Mouse (Mus musculus): ENCODE results near the gene Btbd35f19. TPM values are rescaled to one million over a fixed set of nuclear protein-coding genes. Genes with fewer than 3 reads are reported as not detected.
"Not testable (repeated sequence)": the region's sequence is repeated elsewhere in the genome, so short reads cannot be mapped to it uniquely, and the experiment has no call there.

The Btbd35f19 gene
- not detected in 2 replicates for polyA plus RNA-seq (2012; ENCODE audit: insufficient read depth, insufficient read length, low replicate concordance, missing spikeins)

DNA sequence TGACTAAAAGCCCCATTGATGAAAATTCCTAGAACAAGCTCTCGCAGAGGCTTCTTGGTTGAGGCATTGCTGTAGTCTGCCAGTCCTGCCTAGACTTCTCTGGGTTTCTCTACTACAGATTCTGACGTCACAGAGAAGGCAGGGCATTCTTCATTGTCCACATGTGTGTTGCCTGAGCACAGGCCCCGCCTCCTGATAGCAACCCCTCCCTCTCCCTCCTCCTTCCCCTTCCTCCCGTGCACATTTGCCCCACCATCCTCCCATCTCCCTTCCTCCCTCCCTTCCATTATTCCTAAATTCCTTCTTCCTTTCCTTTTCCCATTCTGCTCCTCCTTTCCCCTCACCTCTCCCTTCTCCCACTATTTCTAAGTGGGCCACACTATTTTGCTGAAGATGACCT, at the start of gene Btbd35f19:
TSS of gene Btbd35f19 (minus strand) at position 101 of the 400 bp plus-strand sequence.
- H3K4me3 ChIP-seq (ENCODE audit: insufficient read depth, low read depth, low read length); H3K27ac ChIP-seq (ENCODE audit: insufficient read depth, low read depth, low read length); H3K4me1 ChIP-seq (ENCODE audit: control insufficient read depth, insufficient read depth, low read length): not testable (repeated sequence)
- no CpG with 5 or more reads among the region's 4 CpGs for WGBS

DNA sequence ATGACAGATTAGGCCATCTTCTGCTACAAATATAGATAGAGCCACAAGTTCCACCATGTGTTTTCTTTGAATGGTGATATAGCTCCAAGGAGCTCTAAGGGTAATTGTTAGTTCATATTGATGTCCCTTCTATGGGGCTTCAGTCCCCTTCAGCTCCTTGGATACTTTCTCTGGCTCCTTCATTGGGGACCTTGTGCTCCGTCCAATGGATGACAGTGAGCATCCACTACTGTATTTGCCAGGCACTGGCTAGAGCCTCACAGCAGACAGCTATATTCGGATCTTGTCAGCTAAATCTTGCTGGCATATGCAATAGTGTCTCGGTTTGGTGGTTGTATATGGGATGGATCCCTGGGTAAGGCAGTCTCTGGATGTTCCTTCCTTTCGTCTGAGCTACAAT, 41.8 kb downstream of the Btbd35f19 start:
- H3K4me1 ChIP-seq (ENCODE audit: control insufficient read depth, insufficient read depth, low read length); H3K4me3 ChIP-seq (ENCODE audit: insufficient read depth, low read depth, low read length); H3K27ac ChIP-seq (ENCODE audit: insufficient read depth, low read depth, low read length): not testable (repeated sequence)
- 89% methylated on average over 2 of the region's 4 CpGs for WGBS

DNA sequence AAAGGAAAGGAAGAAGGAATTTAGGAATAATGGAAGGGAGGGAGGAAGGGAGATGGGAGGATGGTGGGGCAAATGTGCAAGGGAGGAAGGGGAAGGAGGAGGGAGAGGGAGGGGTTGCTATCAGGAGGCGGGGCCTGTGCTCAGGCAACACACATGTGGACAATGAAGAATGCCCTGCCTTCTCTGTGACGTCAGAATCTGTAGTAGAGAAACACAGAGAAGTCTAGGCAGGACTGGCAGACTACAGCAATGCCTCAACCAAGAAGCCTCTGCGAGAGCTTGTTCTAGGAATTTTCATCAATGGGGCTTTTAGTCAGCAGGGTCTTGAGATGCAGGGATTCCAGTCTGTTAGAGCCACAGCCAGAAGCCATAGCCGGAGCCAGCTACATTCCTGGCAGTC, 47.6 kb downstream of the Btbd35f19 start, which contains the start of gene Btbd35f26:
TSS of gene Btbd35f26 (plus strand) at position 301 of the 400 bp plus-strand sequence.
- H3K4me1 ChIP-seq (ENCODE audit: control insufficient read depth, insufficient read depth, low read length); H3K4me3 ChIP-seq (ENCODE audit: insufficient read depth, low read depth, low read length); H3K27ac ChIP-seq (ENCODE audit: insufficient read depth, low read depth, low read length): not testable (repeated sequence)
- no CpG with 5 or more reads among the region's 4 CpGs for WGBS

Other genes with a start within 250 kb of the Btbd35f19 start
- not detected in 2 replicates for gene Spin2f, start 130.0 kb downstream of the Btbd35f19 start, polyA plus RNA-seq (2012; ENCODE audit: insufficient read depth, insufficient read length, low replicate concordance, missing spikeins)
- gene Btbd35f26, start 47.5 kb downstream of the Btbd35f19 start, polyA plus RNA-seq (2012; ENCODE audit: insufficient read depth, insufficient read length, low replicate concordance, missing spikeins): not detected in 2 replicates
- not detected in 2 replicates for gene Gm21883, start 190.4 kb upstream of the Btbd35f19 start, polyA plus RNA-seq (2012; ENCODE audit: insufficient read depth, insufficient read length, low replicate concordance, missing spikeins)
- gene Spin2e, start 235.0 kb upstream of the Btbd35f19 start, polyA plus RNA-seq (2012; ENCODE audit: insufficient read depth, insufficient read length, low replicate concordance, missing spikeins): not detected in 2 replicates

Measured in olfactory bulb, adult 2 months (tissue).